Mouse (Mus musculus) kidney, adult 2 months (tissue): ENCODE measurements around the gene Slc4a4.

ENCODE experiments used
- CTCF ChIP-seq: fragments of 200-500 bp; conservative IDR thresholded peaks from 2 replicates; pipeline ENCODE4 v1.5.1; 2011; ENCODE audit warnings: low read depth, mild to moderate bottlenecking, control low read depth, low read length, moderate library complexity, mixed read lengths; ENCODE audit not compliant: insufficient read depth, insufficient read length
- POLR2A ChIP-seq: fragments of 200-500 bp; IDR thresholded peaks from one replicate; pipeline ENCODE4 v1.6.1; 2011; ENCODE audit warnings: low read depth, low read length, control low read depth

GRCm38 (mm10) chr5:88961351-88961761 lies 74.7 kb downstream of the Slc4a4 start:
- no peak for TF ChIP-seq CTCF
- TF ChIP-seq POLR2A = no peak
